Mouse (Mus musculus): ENCODE measurements around the gene Gm11563. TPM values are rescaled to one million over a fixed set of nuclear protein-coding genes. Genes with fewer than 3 reads are reported as not detected.
"Not testable (repeated sequence)": the region's sequence is repeated elsewhere in the genome, so short reads cannot be mapped to it uniquely, and the experiment has no call there.

The Gm11563 gene
- polyA plus RNA-seq (2015; fragmentation: Nextera tagmentation; extraction: Ambion mirVana), result not detected in 2 replicates

DNA sequence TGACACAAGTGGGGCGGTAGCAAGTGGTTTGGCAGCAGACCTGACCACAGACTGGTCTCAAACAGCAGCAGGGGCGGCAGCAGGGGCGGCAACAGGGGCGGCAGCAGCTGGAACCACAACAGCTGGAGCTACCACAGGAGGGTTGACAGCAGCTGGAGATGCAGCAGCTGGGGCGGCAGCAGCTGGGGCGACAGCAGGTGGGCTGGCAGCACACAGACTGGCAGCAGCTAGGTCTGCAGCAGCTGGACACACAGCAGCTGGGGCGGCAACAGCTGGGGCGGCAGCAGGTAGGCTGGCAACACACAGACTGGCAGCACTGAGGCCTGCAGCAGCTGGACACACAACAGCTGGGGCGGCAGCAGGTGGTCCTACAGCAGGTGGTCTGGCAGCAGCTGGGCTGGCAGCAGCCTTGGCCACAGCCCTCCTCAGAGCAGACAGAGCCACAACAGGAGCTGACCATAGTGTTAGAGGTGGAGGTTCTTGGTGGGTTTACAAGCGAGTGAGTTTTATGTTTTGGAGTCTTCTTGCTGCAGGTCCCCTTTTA is at the start of gene Gm11563:
Gene Gm11563, minus strand, starts transcription at position 494 of the 544 bp plus-strand sequence.
- not testable (repeated sequence) for H3K4me1 ChIP-seq (replicated peaks); H3K9me3 ChIP-seq (replicated peaks); H3K4me2 ChIP-seq; H3K27ac ChIP-seq; H3K36me3 ChIP-seq; H3K4me3 ChIP-seq; H3K27me3 ChIP-seq; H3K9ac ChIP-seq; ATAC-seq (replicated peaks; ENCODE audit: insufficient number of reproducible peaks, insufficient read depth, low FRiP score, low read depth)
- WGBS, result 57% methylated on average over 10 of the region's 10 CpGs

GRCm38 (mm10) chr11:99690463-99690862 is 31.7 kb upstream of the Gm11563 start, which contains the start of gene Gm14190:
Gene Gm14190, minus strand, starts transcription at chr11:99690740.
- ATAC-seq (replicated peaks; ENCODE audit: insufficient number of reproducible peaks, insufficient read depth, low FRiP score, low read depth), result no peak
- H3K27me3 ChIP-seq, result no peaks in the 10 kb centered on the region
- no peak within 1 kb of the TSS for H3K4me2 ChIP-seq
- no peak within 1 kb of the TSS for H3K4me3 ChIP-seq
- no peaks in the 10 kb centered on the region for H3K36me3 ChIP-seq
- H3K4me1 ChIP-seq (replicated peaks), result no peaks in the 10 kb centered on the region
- no peaks in the 10 kb centered on the region for H3K9me3 ChIP-seq (replicated peaks)
- 76% methylated on average over 1 of the region's 1 CpGs for WGBS
- no peak within 1 kb of the TSS for H3K9ac ChIP-seq
- H3K27ac ChIP-seq, result no peak within 1 kb of the TSS

- H3K4me2 ChIP-seq; H3K27me3 ChIP-seq; ATAC-seq (replicated peaks; ENCODE audit: insufficient number of reproducible peaks, insufficient read depth, low FRiP score, low read depth); H3K36me3 ChIP-seq; H3K9ac ChIP-seq; H3K9me3 ChIP-seq (replicated peaks); H3K27ac ChIP-seq; H3K4me3 ChIP-seq; H3K4me1 ChIP-seq (replicated peaks): not testable (repeated sequence)
- WGBS, result 56% methylated on average over 1 of the region's 1 CpGs
Observed at GRCm38 (mm10) chr11:99685235-99685634, 26.5 kb upstream of the Gm11563 start.

GRCm38 (mm10) chr11:99683481-99683880 is 24.7 kb upstream of the Gm11563 start:
- H3K9ac ChIP-seq, result no peak overlapping the region
- no peaks in the 10 kb centered on the region for H3K4me1 ChIP-seq (replicated peaks)
- H3K4me3 ChIP-seq, result no peak overlapping the region
- ATAC-seq (replicated peaks; ENCODE audit: insufficient number of reproducible peaks, insufficient read depth, low FRiP score, low read depth), result no peak
- no peaks in the 10 kb centered on the region for H3K9me3 ChIP-seq (replicated peaks)
- no peaks in the 10 kb centered on the region for H3K27me3 ChIP-seq
- no peak overlapping the region for H3K27ac ChIP-seq
- WGBS, result 85% methylated on average over 2 of the region's 2 CpGs
- H3K36me3 ChIP-seq, result no peaks in the 10 kb centered on the region
- H3K4me2 ChIP-seq, result no peak overlapping the region

GRCm38 (mm10) chr11:99665860-99666259 is 7.1 kb upstream of the Gm11563 start, which contains the start of gene Krtap4-6:
Gene Krtap4-6, minus strand, starts transcription at chr11:99665960.
- Histone ChIP-seq H3K27ac (no peak within 1 kb of the TSS), H3K9me3 (replicated peaks) (no peaks in the 10 kb centered on the region), H3K4me2 (no peak within 1 kb of the TSS), H3K36me3 (no peaks in the 10 kb centered on the region), H3K4me1 (replicated peaks) (no peaks in the 10 kb centered on the region), H3K27me3 (no peaks in the 10 kb centered on the region), H3K4me3 (no peak within 1 kb of the TSS), H3K9ac (no peak within 1 kb of the TSS)
- ATAC-seq (replicated peaks; ENCODE audit: insufficient number of reproducible peaks, insufficient read depth, low FRiP score, low read depth), result no peak

GRCm38 (mm10) chr11:99662802-99663201 is 4.0 kb upstream of the Gm11563 start:
- no peaks in the 10 kb centered on the region for H3K36me3 ChIP-seq
- no peak for ATAC-seq (replicated peaks; ENCODE audit: insufficient number of reproducible peaks, insufficient read depth, low FRiP score, low read depth)
- no peaks in the 10 kb centered on the region for H3K9me3 ChIP-seq (replicated peaks)
- H3K27me3 ChIP-seq, result no peaks in the 10 kb centered on the region
- 79% methylated on average over 10 of the region's 10 CpGs for WGBS
- no peaks in the 10 kb centered on the region for H3K4me1 ChIP-seq (replicated peaks)
- H3K9ac ChIP-seq, result no peak overlapping the region
- H3K4me2 ChIP-seq, result no peak overlapping the region
- no peak overlapping the region for H3K27ac ChIP-seq
- H3K4me3 ChIP-seq, result no peak overlapping the region

DNA sequence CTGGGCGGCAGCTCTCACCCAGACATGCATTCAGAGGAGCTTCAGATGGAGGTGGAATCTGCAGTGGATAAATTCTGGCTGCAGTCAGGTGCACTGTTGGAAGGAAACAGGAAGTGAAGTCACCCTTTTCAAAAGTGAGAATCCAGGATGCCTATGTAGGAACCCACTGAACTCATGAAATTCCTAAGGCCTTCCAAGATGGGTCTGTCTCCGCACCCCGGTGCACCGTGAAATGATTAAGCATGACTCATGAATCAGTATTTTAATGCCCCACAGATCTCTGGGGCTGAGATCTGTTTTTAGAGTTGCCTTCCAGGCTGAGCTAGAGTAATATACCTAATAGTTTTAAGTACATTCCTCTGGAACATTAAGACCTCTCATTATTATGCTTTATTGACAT is 496 bp upstream of the Gm11563 start:
- Histone ChIP-seq H3K4me3 (no peak overlapping the region), H3K27me3 (no peaks in the 10 kb centered on the region)
- WGBS, result 66% methylated on average over 4 of the region's 4 CpGs

GRCm38 (mm10) chr11:99657051-99657450 is 1.7 kb downstream of the Gm11563 start:
- Histone ChIP-seq H3K36me3 (no peaks in the 10 kb centered on the region), H3K4me2 (no peak overlapping the region), H3K4me1 (replicated peaks) (no peaks in the 10 kb centered on the region), H3K9me3 (replicated peaks) (no peaks in the 10 kb centered on the region), H3K9ac (no peak overlapping the region), H3K27me3 (no peaks in the 10 kb centered on the region), H3K27ac (no peak overlapping the region), H3K4me3 (no peak overlapping the region)
- 49% methylated on average over 5 of the region's 5 CpGs for WGBS
- no peak for ATAC-seq (replicated peaks; ENCODE audit: insufficient number of reproducible peaks, insufficient read depth, low FRiP score, low read depth)

More for the DNA sequence above, 496 bp upstream of the Gm11563 start:
- H3K9ac ChIP-seq, result no peak overlapping the region
- H3K36me3 ChIP-seq, result no peaks in the 10 kb centered on the region
- H3K27ac ChIP-seq, result no peak overlapping the region
- H3K4me1 ChIP-seq (replicated peaks), result no peaks in the 10 kb centered on the region
- no peak for ATAC-seq (replicated peaks; ENCODE audit: insufficient number of reproducible peaks, insufficient read depth, low FRiP score, low read depth)
- no peak overlapping the region for H3K4me2 ChIP-seq
- H3K9me3 ChIP-seq (replicated peaks), result no peaks in the 10 kb centered on the region

DNA sequence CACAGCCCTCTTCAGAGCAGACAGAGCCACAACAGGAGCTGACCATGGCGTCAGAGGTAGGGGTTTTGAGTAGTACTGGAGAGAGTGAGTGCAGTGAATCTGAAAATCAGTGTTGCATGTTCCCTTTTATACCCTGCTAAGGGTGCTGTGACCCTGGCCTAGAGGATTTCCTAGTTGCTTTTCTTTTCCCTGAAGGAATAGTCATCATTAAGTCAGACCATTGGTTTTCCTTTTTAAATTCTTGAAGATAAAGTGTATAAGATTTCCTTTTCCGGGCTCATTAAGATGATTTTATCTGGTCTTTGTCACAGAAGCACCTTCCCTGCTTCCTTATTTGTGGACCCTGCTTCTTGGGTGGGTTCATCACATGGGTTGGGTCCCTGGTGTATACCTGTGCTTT is 8.6 kb downstream of the Gm11563 start, which contains the start of gene Gm11555:
Gene Gm11555, minus strand, starts transcription at position 101 of the 400 bp plus-strand sequence.
- 73% methylated on average over 2 of the region's 2 CpGs for WGBS
- Histone ChIP-seq H3K27ac (no peak within 1 kb of the TSS), H3K4me3 (no peak within 1 kb of the TSS), H3K36me3 (no peaks in the 10 kb centered on the region), H3K27me3 (no peaks in the 10 kb centered on the region), H3K4me1 (replicated peaks) (no peaks in the 10 kb centered on the region), H3K4me2 (no peak within 1 kb of the TSS), H3K9ac (no peak within 1 kb of the TSS), H3K9me3 (replicated peaks) (no peaks in the 10 kb centered on the region)
- no peak for ATAC-seq (replicated peaks; ENCODE audit: insufficient number of reproducible peaks, insufficient read depth, low FRiP score, low read depth)

GRCm38 (mm10) chr11:99646444-99646843 is 12.3 kb downstream of the Gm11563 start:
- H3K4me3 ChIP-seq, result no peak overlapping the region
- no peaks in the 10 kb centered on the region for H3K4me1 ChIP-seq (replicated peaks)
- no peak overlapping the region for H3K27ac ChIP-seq
- H3K9me3 ChIP-seq (replicated peaks), result no peaks in the 10 kb centered on the region
- WGBS, result 77% methylated on average over 15 of the region's 15 CpGs
- no peak for ATAC-seq (replicated peaks; ENCODE audit: insufficient number of reproducible peaks, insufficient read depth, low FRiP score, low read depth)
- H3K4me2 ChIP-seq, result no peak overlapping the region
- H3K27me3 ChIP-seq, result no peaks in the 10 kb centered on the region
- no peak overlapping the region for H3K9ac ChIP-seq
- H3K36me3 ChIP-seq, result no peaks in the 10 kb centered on the region

DNA sequence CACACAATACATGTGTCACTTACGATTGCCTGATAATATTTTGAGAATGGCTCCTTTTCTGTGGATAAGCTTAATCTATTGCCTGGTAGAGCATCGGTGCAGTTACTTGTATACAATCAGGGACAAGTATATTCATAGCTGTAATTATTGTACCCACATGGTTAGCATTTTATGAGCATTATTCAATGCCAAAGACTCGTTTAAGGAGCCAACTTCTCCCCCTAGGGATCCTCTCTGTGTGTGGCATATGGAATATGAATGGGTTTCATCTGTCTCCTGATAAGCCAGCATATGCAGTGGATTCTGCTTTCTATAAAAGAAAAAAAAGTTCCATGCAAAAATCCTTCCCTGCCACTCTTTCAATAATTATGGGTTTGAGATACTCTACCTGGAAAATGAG is 14.4 kb downstream of the Gm11563 start:
- H3K9ac ChIP-seq, result no peak overlapping the region
- no peaks in the 10 kb centered on the region for H3K4me1 ChIP-seq (replicated peaks)

GRCm38 (mm10) chr11:99643635-99644139 is 15.1 kb downstream of the Gm11563 start, which contains the start of gene Krtap4-7:
Gene Krtap4-7, minus strand, starts transcription at chr11:99644089.
- H3K4me2 ChIP-seq; ATAC-seq (replicated peaks; ENCODE audit: insufficient number of reproducible peaks, insufficient read depth, low FRiP score, low read depth); H3K27ac ChIP-seq; H3K4me3 ChIP-seq; H3K27me3 ChIP-seq; H3K9ac ChIP-seq; H3K9me3 ChIP-seq (replicated peaks); H3K4me1 ChIP-seq (replicated peaks); H3K36me3 ChIP-seq: not testable (repeated sequence)
- WGBS, result 74% methylated on average over 9 of the region's 9 CpGs

More for the DNA sequence above, 14.4 kb downstream of the Gm11563 start:
- no peaks in the 10 kb centered on the region for H3K27me3 ChIP-seq
- no peak overlapping the region for H3K27ac ChIP-seq
- no peaks in the 10 kb centered on the region for H3K9me3 ChIP-seq (replicated peaks)
- no peak overlapping the region for H3K4me3 ChIP-seq
- no peak for ATAC-seq (replicated peaks; ENCODE audit: insufficient number of reproducible peaks, insufficient read depth, low FRiP score, low read depth)
- H3K36me3 ChIP-seq, result no peaks in the 10 kb centered on the region
- 70% methylated on average over 3 of the region's 3 CpGs for WGBS
- H3K4me2 ChIP-seq, result no peak overlapping the region

Data from heart, embryonic 15.5 days (tissue).